Mouse (Mus musculus) kidney, postnatal 0 days (tissue): ENCODE data around the gene Plcb3. TPM values are rescaled to one million over a fixed set of nuclear protein-coding genes. Genes with fewer than 3 reads are reported as not detected.

ENCODE experiments used
- ATAC-seq: fragments of 200-750 bp; cut with Nextera tagmentation; replicated peaks from 2 replicates; pipeline ENCODE4 v1.8.0; 2017; ENCODE audit warnings: low read depth, moderate number of reproducible peaks, moderate TSS enrichment, moderate library complexity; ENCODE audit not compliant: low FRiP score
- DNase-seq: peaks from one replicate; pipeline ENCODE4 v3.0.0-alpha.2; 2016; ENCODE audit warnings: low spot score
- H3K27ac ChIP-seq: fragments of 300-500 bp; sonication (generic); 2 replicates; pipeline ENCODE4 v1.5.1; 2014; ENCODE audit warnings: mild to moderate bottlenecking
- H3K27me3 ChIP-seq: fragments of 300-500 bp; sonication (generic); 2 replicates; pipeline ENCODE4 v1.6.1; 2014; ENCODE audit warnings: low read length, mixed read lengths; ENCODE audit not compliant: insufficient read depth
- H3K36me3 ChIP-seq: fragments of 300-500 bp; sonication (generic); 2 replicates; pipeline ENCODE4 v1.6.1; 2014; ENCODE audit warnings: low read length, mixed read lengths; ENCODE audit not compliant: insufficient read depth
- H3K4me1 ChIP-seq: fragments of 300-500 bp; sonication (generic); replicated peaks from 2 replicates; pipeline ENCODE4 v1.6.1; 2014; ENCODE audit warnings: antibody characterized with exemption, low read length, mixed read lengths; ENCODE audit not compliant: insufficient read depth
- H3K4me2 ChIP-seq: fragments of 300-500 bp; sonication (generic); 2 replicates; pipeline ENCODE4 v1.6.1; 2014; ENCODE audit warnings: mild to moderate bottlenecking, low read length, moderate library complexity, mixed read lengths
- H3K4me3 ChIP-seq: fragments of 300-500 bp; sonication (generic); replicated peaks from 2 replicates; pipeline ENCODE4 v1.5.1; 2014; ENCODE audit warnings: low read depth, low read length
- H3K9ac ChIP-seq: fragments of 300-500 bp; sonication (generic); 2 replicates; pipeline ENCODE4 v1.6.1; 2014; ENCODE audit warnings: low read depth, low read length
- H3K9me3 ChIP-seq: fragments of 300-500 bp; sonication (generic); replicated peaks from 2 replicates; pipeline ENCODE4 v1.6.1; 2016; ENCODE audit warnings: low read length, inconsistent platforms, mixed read lengths
- CTCF ChIP-seq: IDR thresholded peaks from 2 replicates; pipeline ENCODE4 v1.5.1; 2016; ENCODE audit warnings: antibody characterized with exemption, low read depth, mild to moderate bottlenecking, moderate library complexity
- WGBS: fragments of 180-500 bp; shearing (Covaris S2); extraction: QIAGEN DNeasy Blood & Tissue Kit; methylation state at CpG from one replicate; pipeline ENCODE4 v1.1.7; 2014; 5-methylcytosine and 5-hydroxymethylcytosine counted together
- polyA plus RNA-seq: library from polyadenylated mRNA; unstranded; fragments of >200 nt; fragmentation: Nextera tagmentation; extraction: Ambion mirVana; gene quantifications from 2 replicates; pipeline ENCODE4 v1.2.1, GENCODE M21; 2015

The Plcb3 gene
- polyA plus RNA-seq, 1 experiment from 2014 or later: 24.6 TPM

GRCm38 (mm10) chr19:7014481-7015135 is 38.3 kb upstream of the Plcb3 start:
- DNase-seq (no peak), ATAC-seq (no peak)
- Histone ChIP-seq H3K4me3 (no peak overlapping the region), H3K9me3 (no peaks in the 10 kb centered on the region), H3K27me3 (no peaks in the 10 kb centered on the region), H3K9ac (no peak overlapping the region), H3K4me1 (no peaks in the 10 kb centered on the region), H3K4me2 (no peak overlapping the region), H3K36me3 (0 out of 2 replicates have a peak, but pooled peaks cover 2% of the 10 kb centered on the region), H3K27ac (no peak overlapping the region)
- TF ChIP-seq CTCF: no peak
- WGBS: 87% methylated on average over 20 of the region's 20 CpGs

DNA sequence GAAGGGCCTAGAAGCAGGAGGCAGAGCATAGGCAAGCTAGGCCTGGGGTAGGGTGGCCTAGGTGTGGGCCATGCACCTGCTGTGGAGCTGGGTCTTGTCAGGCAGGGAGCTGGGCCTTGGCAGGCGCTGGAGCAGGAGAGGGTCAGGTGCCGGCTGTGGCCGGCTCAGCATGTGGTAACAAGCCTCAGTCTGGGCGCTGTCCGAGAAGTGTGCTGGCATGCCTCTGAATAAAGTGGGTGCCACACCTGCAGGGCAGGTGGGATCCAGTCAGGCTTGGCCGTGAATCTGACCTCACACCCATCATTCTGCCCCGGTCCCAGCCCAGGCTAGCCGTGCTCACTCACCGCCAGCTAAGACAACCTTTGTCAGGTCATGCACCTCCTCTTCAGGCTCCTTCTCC is 37.7 kb upstream of the Plcb3 start:
- 83% methylated on average over 9 of the region's 9 CpGs for WGBS
- no peak for TF ChIP-seq CTCF
- ATAC-seq (no peak), DNase-seq (no peak)
- no peak overlapping the region for H3K4me3 ChIP-seq
- H3K27ac ChIP-seq: no peak overlapping the region
- H3K9me3 ChIP-seq: no peaks in the 10 kb centered on the region
- H3K36me3 ChIP-seq: no peaks in the 10 kb centered on the region
- no peaks in the 10 kb centered on the region for H3K4me1 ChIP-seq
- no peak overlapping the region for H3K9ac ChIP-seq
- no peak overlapping the region for H3K4me2 ChIP-seq
- H3K27me3 ChIP-seq: no peaks in the 10 kb centered on the region

- no peak for ATAC-seq
- H3K4me3 ChIP-seq: no peak overlapping the region
- no peaks in the 10 kb centered on the region for H3K9me3 ChIP-seq
- WGBS: 63% methylated on average over 4 of the region's 4 CpGs
- DNase-seq: no peak
- H3K4me2 ChIP-seq: no peak overlapping the region
- no peak for TF ChIP-seq CTCF
- no peaks in the 10 kb centered on the region for H3K4me1 ChIP-seq
- H3K36me3 ChIP-seq: no peaks in the 10 kb centered on the region
- no peaks in the 10 kb centered on the region for H3K27me3 ChIP-seq
- no peak overlapping the region for H3K27ac ChIP-seq
- no peak overlapping the region for H3K9ac ChIP-seq
Observed at GRCm38 (mm10) chr19:7012426-7012825, 36.2 kb upstream of the Plcb3 start.

GRCm38 (mm10) chr19:7006892-7007593 is 30.8 kb upstream of the Plcb3 start:
- Histone ChIP-seq H3K4me3 (no peak overlapping the region), H3K36me3 (no peaks in the 10 kb centered on the region), H3K4me1 (no peaks in the 10 kb centered on the region), H3K27ac (0 out of 2 replicates have a peak overlapping the region, but pooled peaks have one; percentile 5), H3K4me2 (no peak overlapping the region), H3K9ac (no peak overlapping the region), H3K27me3 (no peaks in the 10 kb centered on the region), H3K9me3 (no peaks in the 10 kb centered on the region)
- TF ChIP-seq CTCF: no peak
- DNase-seq (no peak), ATAC-seq (no peak)
- WGBS: 68% methylated on average over 9 of the region's 9 CpGs

- no peak for DNase-seq
- H3K27me3 ChIP-seq: no peaks in the 10 kb centered on the region
- TF ChIP-seq CTCF: no peak
- H3K36me3 ChIP-seq: peaks cover 11% of the 10 kb centered on the region; the same call in 1 of the 2 replicates
- WGBS: 95% methylated on average over 19 of the region's 19 CpGs
- no peak overlapping the region for H3K27ac ChIP-seq
- H3K4me1 ChIP-seq: peaks cover 19% of the 10 kb centered on the region
- H3K4me2 ChIP-seq: no peak overlapping the region
- no peak overlapping the region for H3K9ac ChIP-seq
- no peak overlapping the region for H3K4me3 ChIP-seq
- ATAC-seq: no peak
- H3K9me3 ChIP-seq: no peaks in the 10 kb centered on the region
Observed at GRCm38 (mm10) chr19:6999360-7000063, 23.2 kb upstream of the Plcb3 start.

DNA sequence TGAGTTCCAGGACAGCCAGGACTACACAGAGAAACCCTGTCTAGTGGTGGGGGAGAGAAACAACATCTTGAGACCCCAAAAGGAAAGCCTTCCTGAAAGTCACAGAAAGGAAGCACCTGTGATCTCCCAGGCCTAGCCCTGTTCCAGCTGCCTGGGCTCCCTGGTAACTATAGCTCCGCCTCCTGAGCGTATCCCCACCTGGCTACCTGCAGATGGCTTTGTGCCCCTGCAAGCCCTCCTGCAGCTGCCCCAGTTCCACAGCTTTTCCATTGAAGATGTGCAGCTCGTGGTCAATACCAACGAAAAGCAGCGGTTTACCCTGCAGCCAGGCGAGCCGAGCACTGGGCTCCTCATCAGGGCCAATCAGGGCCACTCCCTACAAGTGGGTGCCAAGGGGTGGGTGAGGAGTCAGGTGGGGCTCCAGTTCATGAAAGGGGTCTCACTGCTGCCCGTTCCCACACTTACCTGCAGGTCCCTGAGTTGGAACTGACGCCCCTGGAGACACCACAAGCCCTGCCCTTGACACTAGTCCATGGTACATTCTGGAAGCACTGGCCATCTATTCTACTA is 21.5 kb upstream of the Plcb3 start:
- H3K9me3 ChIP-seq: no peaks in the 10 kb centered on the region
- H3K4me3 ChIP-seq: no peak overlapping the region
- no peak for TF ChIP-seq CTCF

More for the DNA sequence above, 21.5 kb upstream of the Plcb3 start:
- peaks cover 11% of the 10 kb centered on the region; the same call in 1 of the 2 replicates for H3K36me3 ChIP-seq
- H3K4me2 ChIP-seq: no peak overlapping the region
- ATAC-seq (no peak), DNase-seq (no peak)
- H3K4me1 ChIP-seq: peaks cover 24% of the 10 kb centered on the region
- no peaks in the 10 kb centered on the region for H3K27me3 ChIP-seq
- H3K27ac ChIP-seq: no peak overlapping the region
- WGBS: 88% methylated on average over 9 of the region's 9 CpGs
- peak overlapping the region; percentile 27; the same call in 1 of the 2 replicates for H3K9ac ChIP-seq
